Mouse (Mus musculus): ENCODE measurements around the gene Cdkn1b.

DNA sequence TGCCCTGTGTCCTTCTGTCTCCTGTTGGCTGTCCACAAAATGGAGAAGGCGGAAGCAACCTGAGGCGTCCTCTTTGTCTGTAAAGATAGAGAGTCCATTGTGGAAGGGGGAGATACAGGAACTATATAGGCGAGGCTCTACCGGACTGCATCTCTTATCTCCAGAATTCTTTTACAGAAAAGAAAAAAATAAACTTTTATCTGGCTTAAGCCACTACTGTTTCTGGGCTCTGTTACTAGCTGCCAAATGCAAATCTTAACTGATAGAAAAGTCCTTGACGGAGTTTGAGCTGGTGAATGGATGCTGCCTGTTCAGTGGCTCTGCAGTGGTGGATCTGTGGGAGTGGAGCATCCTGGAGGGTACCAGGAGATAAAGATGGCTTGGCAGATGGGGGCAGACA, 31.2 kb downstream of the Cdkn1b start:
- TF ChIP-seq EP300 (optimal IDR thresholded peaks at IDR 0.05): no peak
- TF ChIP-seq CTCF (IDR thresholded peaks at IDR 0.05; ENCODE audit: low read depth): no peak

All from stomach, postnatal 0 days (tissue).